Mouse (Mus musculus) hematopoietic stem cell, adult 5-6 weeks (primary cell): ENCODE results near the gene Speer4d. TPM values are rescaled to one million over a fixed set of nuclear protein-coding genes. Genes with fewer than 3 reads are reported as not detected.
"Not testable (repeated sequence)": the region's sequence is repeated elsewhere in the genome, so short reads cannot be mapped to it uniquely, and the experiment has no call there.

Source experiments
- ATAC-seq, 2 experiments: fragments of 125-278 bp in 1 of 2; replicated peaks in 1 of 2; 2 replicates each; pipeline ENCODE4 v1.8.0; 2016 to 2017; ENCODE audit warnings: inconsistent platforms in 2 of 2, mild to moderate bottlenecking in 2 of 2, moderate number of reproducible peaks in 2 of 2, low read depth in 1 of 2, moderate TSS enrichment in 1 of 2; ENCODE audit not compliant: low FRiP score in 2 of 2, poor library complexity in 2 of 2, severe bottlenecking in 2 of 2, insufficient read depth in 1 of 2, low TSS enrichment in 1 of 2
- total RNA-seq: library from RNA; stranded (forward); fragments of 172-1452, 232-1000 nt; gene quantifications from 2 replicates; pipeline ENCODE4 v1.2.3, GENCODE M21; 2017

Speer4d gene
- total RNA-seq, 1 experiment from 2014 or later: not detected

DNA sequence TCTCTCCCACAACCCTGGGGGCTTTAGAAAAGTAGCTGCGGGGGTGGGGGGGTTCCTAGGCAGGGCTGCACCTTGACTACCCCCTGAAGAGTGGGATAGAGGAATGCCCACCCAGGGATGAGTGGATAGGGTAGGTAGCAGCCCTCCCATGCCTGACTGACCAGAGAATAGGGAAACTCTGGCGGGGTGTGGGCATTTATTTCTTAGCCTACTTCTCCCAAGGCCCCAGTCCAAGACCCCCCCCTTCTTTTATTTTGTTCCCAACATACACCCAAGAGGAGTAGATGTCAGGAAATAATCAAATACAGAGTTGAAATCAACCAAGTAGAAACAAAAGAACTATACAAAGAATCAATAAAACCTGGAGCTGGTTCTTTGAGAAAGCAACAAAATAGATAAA lies 18.8 kb downstream of the Speer4d start:
- not testable (repeated sequence) for ATAC-seq

DNA sequence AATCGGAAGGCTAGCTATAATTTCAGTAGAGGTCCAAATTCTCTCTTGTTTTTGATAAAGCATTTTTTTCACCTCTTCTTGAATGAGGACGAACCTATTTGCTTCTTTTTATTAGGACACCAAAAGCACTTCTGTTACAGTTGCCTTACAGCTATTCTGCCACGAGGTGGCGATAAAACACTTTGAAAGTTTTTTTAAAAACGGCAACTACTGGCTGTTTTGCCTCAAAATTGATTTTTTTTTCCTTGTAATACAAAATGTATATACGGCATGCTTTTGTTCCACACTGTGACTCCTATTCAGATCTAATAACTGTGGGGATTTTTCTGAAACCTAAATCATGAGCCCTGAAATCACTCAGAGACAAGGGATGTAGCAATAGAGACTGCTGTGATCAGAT lies 26.8 kb downstream of the Speer4d start:
- ATAC-seq: not testable (repeated sequence)

DNA sequence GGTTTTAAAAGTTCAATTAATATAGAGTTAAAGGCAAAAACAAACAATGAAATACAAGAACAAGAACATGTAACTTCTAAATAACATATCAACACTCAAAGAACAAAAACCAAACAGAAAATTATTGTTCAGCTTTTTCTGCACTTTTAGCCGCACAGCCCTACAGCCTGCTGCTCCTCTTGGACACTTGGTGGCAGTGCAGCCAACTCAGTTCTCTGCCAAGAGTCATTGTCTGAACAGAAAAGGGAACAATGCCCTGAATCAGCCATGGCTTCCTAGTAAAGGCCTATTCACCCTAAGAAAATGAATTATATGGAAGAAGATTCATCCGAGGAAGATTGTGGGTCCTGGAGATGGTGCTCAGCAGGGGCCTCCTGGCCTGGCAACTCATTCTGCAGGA lies 33.5 kb downstream of the Speer4d start:
- ATAC-seq: not testable (repeated sequence)

DNA sequence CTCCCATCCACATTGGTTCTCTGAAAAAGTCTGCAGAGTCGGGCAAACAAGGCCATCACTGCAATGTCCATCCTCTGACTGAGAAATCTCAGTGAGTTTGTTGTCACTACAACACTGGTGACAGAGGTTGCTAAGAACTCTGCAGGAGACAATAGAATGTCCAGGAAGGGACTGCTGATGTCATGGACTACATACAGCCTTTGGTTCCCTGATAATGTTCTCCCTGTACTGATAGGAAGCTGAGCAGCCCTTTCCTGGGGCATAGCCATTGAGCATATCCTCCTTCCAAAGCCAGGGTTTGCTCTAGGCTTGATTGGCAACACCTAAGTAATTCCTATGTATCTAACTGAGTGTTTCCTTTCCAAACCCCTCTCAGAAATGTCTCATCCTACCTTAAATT lies 38.1 kb downstream of the Speer4d start, which contains the start of gene 4930572O03Rik:
4930572O03Rik (minus strand) TSS at position 101 of the 400 bp plus-strand sequence.
- not testable (repeated sequence) for ATAC-seq

DNA sequence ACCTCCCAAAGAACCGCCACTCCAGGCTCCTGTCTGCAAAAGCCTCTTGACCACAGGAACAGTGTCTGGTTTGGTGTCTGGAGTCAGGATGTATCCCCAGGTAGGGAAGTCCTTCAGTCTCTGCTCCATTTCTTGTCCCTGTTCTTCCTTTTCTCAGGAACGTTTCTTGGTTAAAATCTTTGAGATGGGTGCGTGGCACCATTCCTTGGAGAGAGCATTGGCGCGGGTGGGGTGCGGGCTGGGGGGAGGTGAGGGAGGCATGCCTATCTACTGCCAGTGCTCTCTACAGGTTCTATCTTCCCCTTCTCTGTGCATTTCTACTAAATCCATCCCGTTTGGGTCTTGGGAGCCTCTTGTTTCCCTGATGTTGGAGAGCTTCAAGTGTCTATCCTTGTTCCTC lies 45.0 kb downstream of the Speer4d start:
- ATAC-seq: not testable (repeated sequence)

DNA sequence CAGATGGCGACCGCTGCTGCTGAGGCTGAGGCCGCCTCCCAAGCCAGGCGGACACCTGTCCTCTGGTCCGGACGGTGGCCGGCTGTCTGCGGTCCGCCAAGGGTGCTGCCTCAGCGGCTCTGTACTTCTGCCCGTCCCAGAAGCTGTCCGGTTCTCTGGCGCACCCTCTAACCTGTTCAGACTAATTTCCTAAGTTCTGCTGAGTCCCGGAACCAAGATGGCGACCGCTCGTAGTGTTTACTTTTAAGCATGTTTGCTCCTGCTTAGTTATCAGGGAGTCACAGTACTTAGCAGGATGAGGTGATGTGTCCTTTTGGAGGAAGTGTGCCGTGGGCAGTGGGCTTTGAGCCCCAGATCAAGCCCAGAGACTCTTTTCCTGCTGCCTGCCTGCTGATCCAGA lies 51.9 kb downstream of the Speer4d start:
- ATAC-seq: not testable (repeated sequence)

Other genes with a start within 250 kb of the Speer4d start
- gene Gm21149, start 142.5 kb upstream of the Speer4d start, total RNA-seq: not detected in 2 replicates
- gene Gm21190, start 89.8 kb upstream of the Speer4d start, total RNA-seq: not detected in 2 replicates
- not detected in 2 replicates for gene Gm21083, start 41.7 kb upstream of the Speer4d start, total RNA-seq
- gene 4930572O03Rik, start 38.0 kb downstream of the Speer4d start, total RNA-seq: not detected in 2 replicates
- gene Speer4c, start 95.2 kb downstream of the Speer4d start, total RNA-seq: not detected in 2 replicates